Mouse (Mus musculus): ENCODE data around the gene Arhgap10.

The Arhgap10 gene

GRCm38 (mm10) chr8:77479995-77480394 lies 37.8 kb downstream of the Arhgap10 start:
- TF ChIP-seq GATA4 (IDR thresholded peaks at IDR 0.05; ENCODE audit: insufficient replicate concordance, low read length) = no peak

- TF ChIP-seq GATA4 (IDR thresholded peaks at IDR 0.05; ENCODE audit: insufficient replicate concordance, low read length) = no peak
Measured at GRCm38 (mm10) chr8:77478913-77479273, 38.9 kb downstream of the Arhgap10 start.

- TF ChIP-seq GATA4 (IDR thresholded peaks at IDR 0.05; ENCODE audit: insufficient replicate concordance, low read length) = no peak
Measured at GRCm38 (mm10) chr8:77478155-77478912, 39.4 kb downstream of the Arhgap10 start.

- no peak for TF ChIP-seq GATA4 (IDR thresholded peaks at IDR 0.05; ENCODE audit: insufficient replicate concordance, low read length)
Measured at GRCm38 (mm10) chr8:77477684-77478083, 40.1 kb downstream of the Arhgap10 start.

- TF ChIP-seq GATA4 (IDR thresholded peaks at IDR 0.05; ENCODE audit: insufficient replicate concordance, low read length) = no peak
Measured at GRCm38 (mm10) chr8:77474614-77475013, 43.1 kb downstream of the Arhgap10 start.

GRCm38 (mm10) chr8:77473773-77474172 lies 44.0 kb downstream of the Arhgap10 start:
- TF ChIP-seq GATA4 (IDR thresholded peaks at IDR 0.05; ENCODE audit: insufficient replicate concordance, low read length) = no peak

- TF ChIP-seq GATA4 (IDR thresholded peaks at IDR 0.05; ENCODE audit: insufficient replicate concordance, low read length) = no peak
Measured at GRCm38 (mm10) chr8:77473373-77473772, 44.4 kb downstream of the Arhgap10 start.

GRCm38 (mm10) chr8:77461392-77461791 lies 56.4 kb downstream of the Arhgap10 start:
- TF ChIP-seq GATA4 (IDR thresholded peaks at IDR 0.05; ENCODE audit: insufficient replicate concordance, low read length) = no peak

GRCm38 (mm10) chr8:77460363-77460762 lies 57.4 kb downstream of the Arhgap10 start:
- no peak for TF ChIP-seq GATA4 (IDR thresholded peaks at IDR 0.05; ENCODE audit: insufficient replicate concordance, low read length)

GRCm38 (mm10) chr8:77459696-77460095 lies 58.1 kb downstream of the Arhgap10 start:
- no peak for TF ChIP-seq GATA4 (IDR thresholded peaks at IDR 0.05; ENCODE audit: insufficient replicate concordance, low read length)

- no peak for TF ChIP-seq GATA4 (IDR thresholded peaks at IDR 0.05; ENCODE audit: insufficient replicate concordance, low read length)
Measured at GRCm38 (mm10) chr8:77458575-77458974, 59.2 kb downstream of the Arhgap10 start.

GRCm38 (mm10) chr8:77456263-77456662 lies 61.5 kb downstream of the Arhgap10 start:
- no peak for TF ChIP-seq GATA4 (IDR thresholded peaks at IDR 0.05; ENCODE audit: insufficient replicate concordance, low read length)

GRCm38 (mm10) chr8:77453836-77454235 lies 63.9 kb downstream of the Arhgap10 start:
- TF ChIP-seq GATA4 (IDR thresholded peaks at IDR 0.05; ENCODE audit: insufficient replicate concordance, low read length) = no peak

GRCm38 (mm10) chr8:77451466-77452382 lies 66.0 kb downstream of the Arhgap10 start:
- TF ChIP-seq GATA4 (IDR thresholded peaks at IDR 0.05; ENCODE audit: insufficient replicate concordance, low read length) = no peak

- TF ChIP-seq GATA4 (IDR thresholded peaks at IDR 0.05; ENCODE audit: insufficient replicate concordance, low read length) = no peak
Measured at GRCm38 (mm10) chr8:77451052-77451451, 66.7 kb downstream of the Arhgap10 start.

- no peak for TF ChIP-seq GATA4 (IDR thresholded peaks at IDR 0.05; ENCODE audit: insufficient replicate concordance, low read length)
Measured at GRCm38 (mm10) chr8:77446294-77446693, 71.5 kb downstream of the Arhgap10 start.
